Mouse (Mus musculus): ENCODE results near the gene Med26.

Gene Med26

GRCm38 (mm10) chr8:72499521-72500284, 48.4 kb downstream of the Med26 start:
- H3K36me3 ChIP-seq (ENCODE audit: insufficient read depth, low read length): peaks cover 96% of the 10 kb centered on the region
- no peaks in the 10 kb centered on the region for H3K27me3 ChIP-seq (ENCODE audit: insufficient read depth, low read length)
- peaks cover 100% of the 10 kb centered on the region for H3K4me1 ChIP-seq (replicated peaks; ENCODE audit: low read depth, low read length)
- no peak overlapping the region for H3K4me3 ChIP-seq (replicated peaks; ENCODE audit: low read length)
- TF ChIP-seq NANOG (IDR thresholded peaks at IDR 0.05; ENCODE audit: borderline replicate concordance, low read length) (no peak), CTCF (conservative IDR thresholded peaks at IDR 0.05; ENCODE audit: low read length) (no peak), POU5F1 (IDR thresholded peaks at IDR 0.05; ENCODE audit: borderline replicate concordance, low read length) (no peak)
- no peaks in the 10 kb centered on the region for H3K9me3 ChIP-seq (ENCODE audit: low read length)

GRCm38 (mm10) chr8:72498527-72498926, 49.5 kb downstream of the Med26 start:
- H3K9me3 ChIP-seq (ENCODE audit: low read length): no peaks in the 10 kb centered on the region
- H3K36me3 ChIP-seq (ENCODE audit: insufficient read depth, low read length): peaks cover 94% of the 10 kb centered on the region
- TF ChIP-seq NANOG (IDR thresholded peaks at IDR 0.05; ENCODE audit: borderline replicate concordance, low read length) (no peak), POU5F1 (IDR thresholded peaks at IDR 0.05; ENCODE audit: borderline replicate concordance, low read length) (no peak), CTCF (conservative IDR thresholded peaks at IDR 0.05; ENCODE audit: low read length) (no peak)
- no peak overlapping the region for H3K4me3 ChIP-seq (replicated peaks; ENCODE audit: low read length)
- no peaks in the 10 kb centered on the region for H3K27me3 ChIP-seq (ENCODE audit: insufficient read depth, low read length)
- peaks cover 100% of the 10 kb centered on the region for H3K4me1 ChIP-seq (replicated peaks; ENCODE audit: low read depth, low read length)

GRCm38 (mm10) chr8:72497911-72498310, 50.2 kb downstream of the Med26 start:
- H3K4me3 ChIP-seq (replicated peaks; ENCODE audit: low read length): no peak overlapping the region
- H3K36me3 ChIP-seq (ENCODE audit: insufficient read depth, low read length): peaks cover 88% of the 10 kb centered on the region
- no peaks in the 10 kb centered on the region for H3K27me3 ChIP-seq (ENCODE audit: insufficient read depth, low read length)
- TF ChIP-seq CTCF (conservative IDR thresholded peaks at IDR 0.05; ENCODE audit: low read length) (no peak), POU5F1 (IDR thresholded peaks at IDR 0.05; ENCODE audit: borderline replicate concordance, low read length) (no peak)
- H3K9me3 ChIP-seq (ENCODE audit: low read length): no peaks in the 10 kb centered on the region
- peaks cover 97% of the 10 kb centered on the region for H3K4me1 ChIP-seq (replicated peaks; ENCODE audit: low read depth, low read length)

GRCm38 (mm10) chr8:72496217-72496616, 51.9 kb downstream of the Med26 start:
- no peak for TF ChIP-seq POU5F1 (IDR thresholded peaks at IDR 0.05; ENCODE audit: borderline replicate concordance, low read length)
- no peak for TF ChIP-seq NANOG (IDR thresholded peaks at IDR 0.05; ENCODE audit: borderline replicate concordance, low read length)
- TF ChIP-seq CTCF (conservative IDR thresholded peaks at IDR 0.05; ENCODE audit: low read length): no peak
- peak overlapping the region; percentile 62 for H3K4me3 ChIP-seq (replicated peaks; ENCODE audit: low read length)

GRCm38 (mm10) chr8:72495411-72496111, 52.5 kb downstream of the Med26 start:
- Histone ChIP-seq H3K4me1 (replicated peaks; ENCODE audit: low read depth, low read length) (peaks cover 86% of the 10 kb centered on the region), H3K27me3 (ENCODE audit: insufficient read depth, low read length) (no peaks in the 10 kb centered on the region), H3K36me3 (ENCODE audit: insufficient read depth, low read length) (peaks cover 77% of the 10 kb centered on the region), H3K4me3 (replicated peaks; ENCODE audit: low read length) (peak overlapping the region; percentile 62), H3K9me3 (ENCODE audit: low read length) (no peaks in the 10 kb centered on the region)
- TF ChIP-seq NANOG (IDR thresholded peaks at IDR 0.05; ENCODE audit: borderline replicate concordance, low read length) (no peak), CTCF (conservative IDR thresholded peaks at IDR 0.05; ENCODE audit: low read length) (no peak), POU5F1 (IDR thresholded peaks at IDR 0.05; ENCODE audit: borderline replicate concordance, low read length) (no peak)

More at GRCm38 (mm10) chr8:72496217-72496616, 51.9 kb downstream of the Med26 start:
- peaks cover 74% of the 10 kb centered on the region for H3K36me3 ChIP-seq (ENCODE audit: insufficient read depth, low read length)
- peaks cover 86% of the 10 kb centered on the region for H3K4me1 ChIP-seq (replicated peaks; ENCODE audit: low read depth, low read length)
- H3K27me3 ChIP-seq (ENCODE audit: insufficient read depth, low read length): no peaks in the 10 kb centered on the region
- H3K9me3 ChIP-seq (ENCODE audit: low read length): no peaks in the 10 kb centered on the region

GRCm38 (mm10) chr8:72493381-72493780, 54.7 kb downstream of the Med26 start:
- Histone ChIP-seq H3K4me3 (replicated peaks; ENCODE audit: low read length) (peak overlapping the region; percentile 91), H3K36me3 (ENCODE audit: insufficient read depth, low read length) (peaks cover 77% of the 10 kb centered on the region), H3K27me3 (ENCODE audit: insufficient read depth, low read length) (no peaks in the 10 kb centered on the region), H3K4me1 (replicated peaks; ENCODE audit: low read depth, low read length) (peaks cover 70% of the 10 kb centered on the region), H3K9me3 (ENCODE audit: low read length) (no peaks in the 10 kb centered on the region)
- TF ChIP-seq NANOG (IDR thresholded peaks at IDR 0.05; ENCODE audit: borderline replicate concordance, low read length): no peak
- TF ChIP-seq POU5F1 (IDR thresholded peaks at IDR 0.05; ENCODE audit: borderline replicate concordance, low read length): no peak
- TF ChIP-seq CTCF (conservative IDR thresholded peaks at IDR 0.05; ENCODE audit: low read length): no peak

GRCm38 (mm10) chr8:72492622-72493081, 55.4 kb downstream of the Med26 start:
- TF ChIP-seq NANOG (IDR thresholded peaks at IDR 0.05; ENCODE audit: borderline replicate concordance, low read length): no peak
- TF ChIP-seq POU5F1 (IDR thresholded peaks at IDR 0.05; ENCODE audit: borderline replicate concordance, low read length): no peak
- no peak for TF ChIP-seq CTCF (conservative IDR thresholded peaks at IDR 0.05; ENCODE audit: low read length)
- H3K4me3 ChIP-seq (replicated peaks; ENCODE audit: low read length): peak overlapping the region; percentile 91
- H3K4me1 ChIP-seq (replicated peaks; ENCODE audit: low read depth, low read length): peaks cover 63% of the 10 kb centered on the region
- H3K9me3 ChIP-seq (ENCODE audit: low read length): no peaks in the 10 kb centered on the region
- H3K36me3 ChIP-seq (ENCODE audit: insufficient read depth, low read length): peaks cover 77% of the 10 kb centered on the region
- no peaks in the 10 kb centered on the region for H3K27me3 ChIP-seq (ENCODE audit: insufficient read depth, low read length)

Data from E14TG2a.4 (cell line).